Mouse (Mus musculus) skeletal muscle tissue, adult 2 months (tissue): Measurements from ENCODE around the gene Podxl.
"Not testable (repeated sequence)": the region's sequence is repeated elsewhere in the genome, so short reads cannot be mapped to it uniquely, and the experiment has no call there.

ENCODE experiments used
- DNase-seq: peaks from one replicate; pipeline ENCODE4 v3.0.0-alpha.2; 2012; ENCODE audit warnings: low read depth, low spot score

The Podxl gene

GRCm38 (mm10) chr6:31568070-31568595 lies 4.4 kb upstream of the Podxl start:
- DNase-seq = no peak

GRCm38 (mm10) chr6:31567200-31567599 lies 3.4 kb upstream of the Podxl start:
- DNase-seq = no peak

GRCm38 (mm10) chr6:31564901-31565391 lies 1.2 kb upstream of the Podxl start:
- DNase-seq = no peak

- no peak for DNase-seq
Observed at GRCm38 (mm10) chr6:31564182-31564531, 376 bp upstream of the Podxl start.

GRCm38 (mm10) chr6:31562371-31563080 lies 1.3 kb downstream of the Podxl start:
- DNase-seq = no peak

- not testable (repeated sequence) for DNase-seq
Observed at GRCm38 (mm10) chr6:31561948-31562347, 1.8 kb downstream of the Podxl start.

GRCm38 (mm10) chr6:31560138-31560959 lies 3.4 kb downstream of the Podxl start:
- DNase-seq = no peak

- DNase-seq = no peak
Observed at GRCm38 (mm10) chr6:31556460-31557100, 7.2 kb downstream of the Podxl start.

GRCm38 (mm10) chr6:31550876-31551532 lies 12.8 kb downstream of the Podxl start:
- no peak for DNase-seq

- DNase-seq = peak; percentile 25
Observed at GRCm38 (mm10) chr6:31549361-31550051, 14.3 kb downstream of the Podxl start.

- no peak for DNase-seq
Observed at GRCm38 (mm10) chr6:31544318-31544717, 19.5 kb downstream of the Podxl start.

GRCm38 (mm10) chr6:31540018-31540417 lies 23.8 kb downstream of the Podxl start:
- no peak for DNase-seq

GRCm38 (mm10) chr6:31538112-31538511 lies 25.7 kb downstream of the Podxl start:
- DNase-seq = no peak

- no peak for DNase-seq
Observed at GRCm38 (mm10) chr6:31537193-31537592, 26.6 kb downstream of the Podxl start.

- no peak for DNase-seq
Observed at GRCm38 (mm10) chr6:31534705-31535104, 29.1 kb downstream of the Podxl start.

GRCm38 (mm10) chr6:31531880-31532279 lies 31.9 kb downstream of the Podxl start:
- no peak for DNase-seq

- no peak for DNase-seq
Observed at GRCm38 (mm10) chr6:31528339-31528738, 35.4 kb downstream of the Podxl start.

GRCm38 (mm10) chr6:31527897-31528296 lies 35.9 kb downstream of the Podxl start:
- no peak for DNase-seq

GRCm38 (mm10) chr6:31526929-31527328 lies 36.9 kb downstream of the Podxl start:
- DNase-seq = no peak

- DNase-seq = peak; percentile 45
Observed at GRCm38 (mm10) chr6:31525231-31525900, 38.4 kb downstream of the Podxl start.
